Mouse (Mus musculus): ENCODE measurements at regions not wholly inside any gene's neighbourhood (a gene's known extent, or its start where the extent isn't known, plus 50 kb on each side); places are given as distances from the start of the nearest gene placed in this dataset.

GRCm38 (mm10) chr1:194208034-194209000 lies 409.7 kb upstream of the Plxna2 start:
- H3K36me3 ChIP-seq (ENCODE audit: control insufficient read depth, insufficient read depth), result no peaks in the 10 kb centered on the region
- ATAC-seq, result no peak
- H3K9ac ChIP-seq (ENCODE audit: low read depth, low read length), result no peak overlapping the region
- no peaks in the 10 kb centered on the region for H3K4me1 ChIP-seq (replicated peaks; ENCODE audit: control insufficient read depth, insufficient read depth, low read length)
- no peaks in the 10 kb centered on the region for H3K27me3 ChIP-seq (replicated peaks; ENCODE audit: control insufficient read depth, insufficient read depth, low read length)
- no peaks in the 10 kb centered on the region for H3K9me3 ChIP-seq (ENCODE audit: control insufficient read depth)
- WGBS, result 48% methylated on average over 14 of the region's 14 CpGs
- H3K27ac ChIP-seq (ENCODE audit: low read depth, low read length), result no peak overlapping the region
- no peak for TF ChIP-seq CTCF (IDR thresholded peaks at IDR 0.05; ENCODE audit: low read depth)
- H3K4me2 ChIP-seq (replicated peaks; ENCODE audit: low read depth), result no peak overlapping the region
- no peak overlapping the region for H3K4me3 ChIP-seq (ENCODE audit: low read depth, low read length)

- 63% methylated on average over 2 of the region's 2 CpGs for WGBS
Observed at GRCm38 (mm10) chr1:194197516-194197915, 420.5 kb upstream of the Plxna2 start.

GRCm38 (mm10) chr1:194182293-194182692 lies 435.7 kb upstream of the Plxna2 start:
- WGBS, result 75% methylated on average over 2 of the region's 2 CpGs
- ATAC-seq, result no peak
- Histone ChIP-seq H3K27me3 (replicated peaks; ENCODE audit: control insufficient read depth, insufficient read depth, low read length) (no peaks in the 10 kb centered on the region), H3K4me2 (replicated peaks; ENCODE audit: low read depth) (no peak overlapping the region), H3K27ac (ENCODE audit: low read depth, low read length) (no peak overlapping the region), H3K9me3 (ENCODE audit: control insufficient read depth) (no peaks in the 10 kb centered on the region), H3K9ac (ENCODE audit: low read depth, low read length) (no peak overlapping the region), H3K4me3 (ENCODE audit: low read depth, low read length) (no peak overlapping the region), H3K4me1 (replicated peaks; ENCODE audit: control insufficient read depth, insufficient read depth, low read length) (no peaks in the 10 kb centered on the region), H3K36me3 (ENCODE audit: control insufficient read depth, insufficient read depth) (no peaks in the 10 kb centered on the region)
- TF ChIP-seq CTCF (IDR thresholded peaks at IDR 0.05; ENCODE audit: low read depth), result no peak

More at GRCm38 (mm10) chr1:194197516-194197915, 420.5 kb upstream of the Plxna2 start:
- no peaks in the 10 kb centered on the region for H3K9me3 ChIP-seq (ENCODE audit: control insufficient read depth)
- no peak overlapping the region for H3K4me3 ChIP-seq (ENCODE audit: low read depth, low read length)
- no peaks in the 10 kb centered on the region for H3K36me3 ChIP-seq (ENCODE audit: control insufficient read depth, insufficient read depth)
- H3K4me2 ChIP-seq (replicated peaks; ENCODE audit: low read depth), result no peak overlapping the region
- H3K9ac ChIP-seq (ENCODE audit: low read depth, low read length), result no peak overlapping the region
- no peak for TF ChIP-seq CTCF (IDR thresholded peaks at IDR 0.05; ENCODE audit: low read depth)
- no peaks in the 10 kb centered on the region for H3K27me3 ChIP-seq (replicated peaks; ENCODE audit: control insufficient read depth, insufficient read depth, low read length)
- no peaks in the 10 kb centered on the region for H3K4me1 ChIP-seq (replicated peaks; ENCODE audit: control insufficient read depth, insufficient read depth, low read length)
- no peak overlapping the region for H3K27ac ChIP-seq (ENCODE audit: low read depth, low read length)
- ATAC-seq, result no peak

- H3K9ac ChIP-seq (ENCODE audit: low read depth, low read length), result no peak overlapping the region
- H3K36me3 ChIP-seq (ENCODE audit: control insufficient read depth, insufficient read depth), result no peaks in the 10 kb centered on the region
- no peaks in the 10 kb centered on the region for H3K27me3 ChIP-seq (replicated peaks; ENCODE audit: control insufficient read depth, insufficient read depth, low read length)
- H3K4me1 ChIP-seq (replicated peaks; ENCODE audit: control insufficient read depth, insufficient read depth, low read length), result no peaks in the 10 kb centered on the region
- no peak overlapping the region for H3K4me2 ChIP-seq (replicated peaks; ENCODE audit: low read depth)
- H3K27ac ChIP-seq (ENCODE audit: low read depth, low read length), result no peak overlapping the region
- no peak overlapping the region for H3K4me3 ChIP-seq (ENCODE audit: low read depth, low read length)
- no peaks in the 10 kb centered on the region for H3K9me3 ChIP-seq (ENCODE audit: control insufficient read depth)
- 76% methylated on average over 4 of the region's 4 CpGs for WGBS
- no peak for TF ChIP-seq CTCF (IDR thresholded peaks at IDR 0.05; ENCODE audit: low read depth)
- no peak for ATAC-seq
Observed at GRCm38 (mm10) chr1:194161469-194161868, 456.5 kb upstream of the Plxna2 start.

GRCm38 (mm10) chr1:194160761-194161461 lies 457.1 kb upstream of the Plxna2 start:
- Histone ChIP-seq H3K4me3 (ENCODE audit: low read depth, low read length) (no peak overlapping the region), H3K4me2 (replicated peaks; ENCODE audit: low read depth) (no peak overlapping the region), H3K9me3 (ENCODE audit: control insufficient read depth) (no peaks in the 10 kb centered on the region), H3K27me3 (replicated peaks; ENCODE audit: control insufficient read depth, insufficient read depth, low read length) (no peaks in the 10 kb centered on the region), H3K27ac (ENCODE audit: low read depth, low read length) (no peak overlapping the region), H3K36me3 (ENCODE audit: control insufficient read depth, insufficient read depth) (no peaks in the 10 kb centered on the region), H3K4me1 (replicated peaks; ENCODE audit: control insufficient read depth, insufficient read depth, low read length) (no peaks in the 10 kb centered on the region), H3K9ac (ENCODE audit: low read depth, low read length) (no peak overlapping the region)
- 60% methylated on average over 8 of the region's 8 CpGs for WGBS
- no peak for TF ChIP-seq CTCF (IDR thresholded peaks at IDR 0.05; ENCODE audit: low read depth)
- no peak for ATAC-seq

- no peak overlapping the region for H3K4me2 ChIP-seq (replicated peaks; ENCODE audit: low read depth)
- WGBS, result 90% methylated on average over 6 of the region's 6 CpGs
- no peaks in the 10 kb centered on the region for H3K9me3 ChIP-seq (ENCODE audit: control insufficient read depth)
- no peak overlapping the region for H3K27ac ChIP-seq (ENCODE audit: low read depth, low read length)
- no peaks in the 10 kb centered on the region for H3K27me3 ChIP-seq (replicated peaks; ENCODE audit: control insufficient read depth, insufficient read depth, low read length)
- H3K36me3 ChIP-seq (ENCODE audit: control insufficient read depth, insufficient read depth), result no peaks in the 10 kb centered on the region
- no peak overlapping the region for H3K4me3 ChIP-seq (ENCODE audit: low read depth, low read length)
- TF ChIP-seq CTCF (IDR thresholded peaks at IDR 0.05; ENCODE audit: low read depth), result no peak
- H3K4me1 ChIP-seq (replicated peaks; ENCODE audit: control insufficient read depth, insufficient read depth, low read length), result no peaks in the 10 kb centered on the region
- no peak for ATAC-seq
- no peak overlapping the region for H3K9ac ChIP-seq (ENCODE audit: low read depth, low read length)
Observed at GRCm38 (mm10) chr1:194157268-194157667, 460.8 kb upstream of the Plxna2 start.

Data from intestine, postnatal 0 days (tissue).